Mouse (Mus musculus) G1E (cell line): Measurements from ENCODE around the gene Slmap. TPM values are rescaled to one million over a fixed set of nuclear protein-coding genes. Genes with fewer than 3 reads are reported as not detected.

Experiments used
- ATAC-seq: 2 replicates; pipeline ENCODE4 v1.8.0; 2016; ENCODE audit warnings: mild to moderate bottlenecking; ENCODE audit not compliant: insufficient number of reproducible peaks, poor library complexity, low FRiP score, severe bottlenecking; ENCODE audit errors: extremely low read depth
- DNase-seq: peaks from one replicate; pipeline ENCODE4 v3.0.0; 2012; ENCODE audit warnings: low spot score
- H3K27me3 ChIP-seq: 2 replicates; pipeline ENCODE4 v1.6.1; 2012; ENCODE audit warnings: mild to moderate bottlenecking, low read length, inconsistent platforms; ENCODE audit not compliant: insufficient read depth
- H3K36me3 ChIP-seq: replicated peaks from 2 replicates; pipeline ENCODE3; 2012; ENCODE audit warnings: mild to moderate bottlenecking, inconsistent platforms
- H3K4me1 ChIP-seq: 2 replicates; pipeline ENCODE4 v1.6.1; 2012; ENCODE audit warnings: low read depth, low read length, inconsistent platforms, mixed read lengths; ENCODE audit not compliant: insufficient read depth
- H3K4me3 ChIP-seq: 2 replicates; pipeline ENCODE4 v1.5.1; 2012; ENCODE audit warnings: low read depth, mild to moderate bottlenecking, inconsistent platforms, low read length, moderate library complexity, mixed read lengths
- H3K9me3 ChIP-seq: replicated peaks from 2 replicates; pipeline ENCODE4 v1.6.1; 2012; ENCODE audit warnings: inconsistent platforms
- CTCF ChIP-seq: IDR thresholded peaks from 2 replicates; pipeline ENCODE4 v1.5.1; 2012; ENCODE audit warnings: low read depth, low read length, inconsistent platforms, mixed read lengths
- GATA1 ChIP-seq: IDR thresholded peaks from 2 replicates; pipeline ENCODE4 v1.6.1; 2012; ENCODE audit warnings: borderline replicate concordance, low read length, inconsistent platforms, mixed read lengths
- GATA2 ChIP-seq: IDR thresholded peaks from 2 replicates; pipeline ENCODE4 v1.6.1; 2012; ENCODE audit warnings: low read depth, low read length, inconsistent platforms, borderline replicate concordance
- POLR2AphosphoS5 ChIP-seq: IDR thresholded peaks from 2 replicates; pipeline ENCODE4 v1.6.1; 2012; ENCODE audit warnings: low read depth, low read length, inconsistent platforms; ENCODE audit not compliant: insufficient replicate concordance
- TAL1 ChIP-seq: conservative IDR thresholded peaks from 2 replicates; pipeline ENCODE4 v1.6.1; 2012; ENCODE audit warnings: low read depth, low read length, inconsistent platforms, mixed read lengths
- polyA plus RNA-seq: library from polyadenylated mRNA; stranded (reverse); fragments of >175 nt; gene quantifications from 2 replicates; pipeline ENCODE4 v1.2.3, GENCODE M21; 2012
- total RNA-seq, 2 experiments: library from RNA; stranded (forward) in 1 of 2; stranded (reverse) in 1 of 2; fragments of 200-1000 nt in 1 of 2; fragments of >200 nt in 1 of 2; fragmentation: Nextera tagmentation in 1 of 2; gene quantifications; 2 replicates each; pipeline ENCODE4 v1.2.3; 2014 to 2017

The Slmap gene
- total and polyA plus RNA-seq, 3 experiments = 58.4 to 159 (median 92.9) TPM

- Histone ChIP-seq H3K36me3 (peaks cover 54% of the 10 kb centered on the region), H3K4me1 (no peaks in the 10 kb centered on the region; the same call in 1 of the 2 replicates)
- no peak for TF ChIP-seq TAL1
- TF ChIP-seq POLR2AphosphoS5 = no peak
- no peak for TF ChIP-seq GATA2
- TF ChIP-seq GATA1 = no peak
Observed at GRCm38 (mm10) chr14:26476391-26476790, 58.3 kb downstream of the Slmap start.

GRCm38 (mm10) chr14:26467974-26468373, 66.8 kb downstream of the Slmap start:
- no peaks in the 10 kb centered on the region for H3K9me3 ChIP-seq
- H3K27me3 ChIP-seq = no peaks in the 10 kb centered on the region
- TF ChIP-seq GATA1 (no peak), GATA2 (no peak), TAL1 (no peak), POLR2AphosphoS5 (no peak), CTCF (no peak)
- H3K4me3 ChIP-seq = no peak overlapping the region
- H3K36me3 ChIP-seq = peaks cover 63% of the 10 kb centered on the region
- DNase-seq = no peak
- H3K4me1 ChIP-seq = no peaks in the 10 kb centered on the region; the same call in 1 of the 2 replicates
- ATAC-seq = no peak

More at GRCm38 (mm10) chr14:26476391-26476790, 58.3 kb downstream of the Slmap start:
- no peak overlapping the region for H3K4me3 ChIP-seq
- no peaks in the 10 kb centered on the region for H3K9me3 ChIP-seq
- ATAC-seq = no peak
- DNase-seq = no peak
- H3K27me3 ChIP-seq = no peaks in the 10 kb centered on the region

- Histone ChIP-seq H3K27me3 (no peaks in the 10 kb centered on the region), H3K9me3 (no peaks in the 10 kb centered on the region), H3K4me1 (no peaks in the 10 kb centered on the region; the same call in 1 of the 2 replicates), H3K36me3 (peaks cover 68% of the 10 kb centered on the region), H3K4me3 (no peak overlapping the region)
- TF ChIP-seq GATA2 = no peak
- TF ChIP-seq GATA1 = no peak
- TF ChIP-seq POLR2AphosphoS5 = no peak
- no peak for TF ChIP-seq TAL1
- no peak for TF ChIP-seq CTCF
- no peak for DNase-seq
- ATAC-seq = no peak
Observed at GRCm38 (mm10) chr14:26466544-26467125, 68.1 kb downstream of the Slmap start.

GRCm38 (mm10) chr14:26465898-26466297, 68.8 kb downstream of the Slmap start:
- H3K36me3 ChIP-seq = peaks cover 72% of the 10 kb centered on the region
- no peak for ATAC-seq
- TF ChIP-seq GATA2 (no peak), CTCF (no peak), POLR2AphosphoS5 (no peak), GATA1 (no peak), TAL1 (no peak)

GRCm38 (mm10) chr14:26459516-26459915, 75.2 kb downstream of the Slmap start:
- Histone ChIP-seq H3K36me3 (peaks cover 80% of the 10 kb centered on the region), H3K9me3 (no peaks in the 10 kb centered on the region), H3K4me1 (no peaks in the 10 kb centered on the region; the same call in 1 of the 2 replicates), H3K4me3 (no peak overlapping the region), H3K27me3 (no peaks in the 10 kb centered on the region)
- DNase-seq = no peak
- no peak for ATAC-seq
- no peak for TF ChIP-seq CTCF
- TF ChIP-seq TAL1 = no peak
- TF ChIP-seq GATA1 = no peak
- TF ChIP-seq POLR2AphosphoS5 = no peak
- no peak for TF ChIP-seq GATA2

More at GRCm38 (mm10) chr14:26465898-26466297, 68.8 kb downstream of the Slmap start:
- H3K9me3 ChIP-seq = no peaks in the 10 kb centered on the region
- no peak for DNase-seq
- H3K4me3 ChIP-seq = no peak overlapping the region
- no peaks in the 10 kb centered on the region; the same call in 1 of the 2 replicates for H3K4me1 ChIP-seq
- H3K27me3 ChIP-seq = no peaks in the 10 kb centered on the region

GRCm38 (mm10) chr14:26454851-26455250, 79.9 kb downstream of the Slmap start:
- Histone ChIP-seq H3K4me1 (no peaks in the 10 kb centered on the region; the same call in 1 of the 2 replicates), H3K27me3 (no peaks in the 10 kb centered on the region), H3K9me3 (no peaks in the 10 kb centered on the region), H3K36me3 (peaks cover 67% of the 10 kb centered on the region), H3K4me3 (no peak overlapping the region)
- ATAC-seq (no peak), DNase-seq (no peak)
- no peak for TF ChIP-seq POLR2AphosphoS5
- no peak for TF ChIP-seq GATA2
- no peak for TF ChIP-seq GATA1
- TF ChIP-seq CTCF = no peak
- no peak for TF ChIP-seq TAL1
